Mouse (Mus musculus) kidney, postnatal 10 days (tissue): Measurements from ENCODE around the gene Kcnk1.
A peak's percentile ranks its signal among the peaks of the same experiment; 100 is the strongest.

Experiments used
- DNase-seq: peaks from one replicate; pipeline ENCODE4 v3.0.0; 2021; ENCODE audit warnings: mixed read lengths

The Kcnk1 gene

GRCm38 (mm10) chr8:126062844-126063243, 67.9 kb downstream of the Kcnk1 start:
- no peak for DNase-seq

DNA sequence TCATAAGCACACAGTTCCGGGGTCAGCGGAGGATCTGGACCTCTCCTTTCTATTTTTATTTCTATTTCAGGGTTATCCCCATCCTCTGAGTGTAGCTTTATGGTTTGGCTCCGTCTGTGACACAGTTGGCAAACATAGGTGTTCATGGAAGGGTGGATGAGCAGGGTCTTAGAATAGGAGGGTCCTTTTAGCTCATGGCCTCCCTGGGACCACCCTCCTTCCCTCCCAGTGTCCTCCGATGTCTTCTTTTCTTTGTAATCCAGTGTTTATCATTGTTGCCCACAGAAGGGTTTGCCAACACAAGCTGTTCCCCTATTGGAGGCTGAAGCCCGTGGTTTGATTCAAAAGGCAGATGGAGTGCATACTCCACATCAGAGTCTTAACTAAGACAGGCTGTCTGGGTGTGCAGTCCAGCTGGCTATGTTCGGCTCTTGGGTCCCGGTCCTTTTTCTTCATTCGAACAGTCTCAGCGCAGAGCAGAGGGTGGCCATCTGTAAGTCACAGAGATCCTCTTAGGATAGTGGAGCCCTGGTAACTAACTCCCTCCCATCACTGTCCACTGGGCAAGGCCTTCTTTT, 69.0 kb downstream of the Kcnk1 start:
- DNase-seq, result no peak

DNA sequence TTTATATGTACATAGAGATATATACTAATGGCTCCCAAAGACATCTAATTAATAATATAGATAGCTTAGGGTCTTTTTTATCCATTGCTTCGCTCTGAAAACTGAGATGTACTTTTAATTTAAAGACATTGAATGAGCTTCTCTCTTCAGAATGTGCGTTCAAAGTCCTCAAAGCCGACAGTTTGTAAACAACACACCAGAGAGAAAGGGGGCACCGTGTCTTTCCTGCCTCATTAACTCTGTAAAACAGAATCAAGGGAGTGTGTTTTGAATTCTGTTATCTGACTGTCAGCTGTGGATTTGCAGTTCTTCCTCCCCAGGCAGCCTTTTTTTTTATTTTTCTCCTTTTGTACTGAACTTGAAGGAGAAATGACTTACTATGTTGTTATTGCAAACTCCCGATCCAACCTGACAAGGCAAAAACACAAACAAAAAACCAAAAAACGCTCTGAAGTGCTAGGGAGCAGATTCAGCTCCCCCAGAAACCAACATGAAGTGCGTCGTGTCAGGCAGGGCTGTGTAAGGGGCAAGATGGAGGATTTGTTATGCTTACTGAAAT, 69.7 kb downstream of the Kcnk1 start:
- no peak for DNase-seq

DNA sequence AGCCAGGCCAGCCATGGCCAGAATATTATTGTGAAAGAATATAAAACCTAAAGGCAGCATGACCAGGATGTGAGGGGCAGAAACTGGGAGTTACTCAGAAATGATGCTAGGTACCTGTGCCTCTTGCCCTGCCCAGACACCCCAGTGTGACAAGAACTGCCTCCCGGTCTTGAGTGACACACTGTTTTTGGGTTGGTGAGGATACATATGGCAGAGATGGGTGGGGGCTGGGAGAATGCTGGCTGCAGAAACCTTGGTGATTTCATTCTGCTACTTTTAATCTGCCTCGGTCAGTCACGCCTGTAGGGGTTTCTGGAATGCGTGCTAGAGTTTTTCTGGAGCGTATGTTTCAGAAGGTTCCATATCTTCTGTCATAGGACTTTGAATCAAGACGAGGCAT, 72.3 kb downstream of the Kcnk1 start:
- no peak for DNase-seq

DNA sequence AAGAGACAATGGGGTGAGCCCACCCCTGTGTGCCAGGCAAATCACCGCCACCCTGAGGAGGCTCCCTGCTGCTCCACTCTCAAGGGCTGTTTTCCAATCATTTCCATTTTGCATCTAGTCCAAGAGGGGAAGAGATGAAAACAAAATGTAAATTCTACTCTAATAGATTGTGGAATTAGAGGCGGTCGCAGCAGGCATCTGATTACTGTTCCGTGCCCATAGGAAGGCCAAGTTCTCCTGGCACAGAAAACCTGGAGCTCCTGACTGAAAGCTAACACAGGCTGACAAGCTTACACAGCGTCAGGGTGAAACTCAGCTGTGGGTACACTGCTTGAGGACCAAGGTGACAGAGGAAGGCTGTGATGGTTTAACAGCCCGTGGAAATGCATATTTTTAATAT, 73.2 kb downstream of the Kcnk1 start:
- no peak for DNase-seq

- DNase-seq, result no peak
Measured at GRCm38 (mm10) chr8:126072678-126073077, 77.7 kb downstream of the Kcnk1 start.

GRCm38 (mm10) chr8:126073141-126073740, 78.3 kb downstream of the Kcnk1 start:
- DNase-seq, result no peak

DNA sequence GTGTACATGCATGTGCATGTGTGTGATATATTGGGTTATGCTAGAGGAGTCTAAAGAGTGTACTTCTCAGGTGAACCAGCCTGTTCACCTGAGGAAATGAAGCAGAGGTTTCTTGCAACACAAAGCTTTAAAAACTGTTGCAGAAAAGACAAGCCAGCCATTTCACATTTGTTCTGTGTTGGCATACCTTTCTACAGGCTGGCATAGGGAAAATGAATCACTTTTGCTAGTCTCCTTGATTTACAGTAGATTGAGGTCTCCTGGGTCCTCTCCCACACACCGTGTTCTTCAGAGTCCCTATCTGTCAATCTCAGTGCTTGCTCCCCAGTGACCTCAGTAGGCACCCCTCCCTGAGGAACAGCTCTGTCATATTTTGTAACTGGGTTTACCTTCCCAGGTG, 79.1 kb downstream of the Kcnk1 start:
- DNase-seq, result no peak

- DNase-seq, result peak; percentile 88
Measured at GRCm38 (mm10) chr8:126075400-126075799, 80.4 kb downstream of the Kcnk1 start.
